Mouse (Mus musculus): ENCODE measurements around the gene Spag7.
A peak's percentile ranks its signal among the peaks of the same experiment; 100 is the strongest.

Gene Spag7

DNA sequence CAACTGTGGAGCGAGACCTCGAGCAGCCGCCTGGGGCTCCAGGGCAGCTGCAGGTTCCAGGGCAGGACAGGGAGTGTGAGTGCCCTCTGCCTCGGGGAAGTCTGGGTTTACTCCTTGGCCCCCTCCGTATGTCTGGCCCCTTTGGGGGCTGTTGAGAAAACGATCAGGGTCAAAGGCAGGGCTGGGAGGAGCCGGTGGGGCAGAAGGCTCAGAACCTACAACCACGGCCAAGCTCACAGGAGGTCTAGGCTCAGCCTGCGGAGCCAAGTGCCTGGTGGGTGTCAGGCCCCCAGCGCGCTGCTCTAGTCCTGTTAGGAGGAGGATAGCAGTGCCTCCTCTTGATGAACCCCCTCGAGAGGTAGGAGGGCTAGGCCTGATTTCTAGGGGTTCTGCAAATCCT lies 12.0 kb upstream of the Spag7 start:
- no peak for DNase-seq (ENCODE audit: low spot score)

DNA sequence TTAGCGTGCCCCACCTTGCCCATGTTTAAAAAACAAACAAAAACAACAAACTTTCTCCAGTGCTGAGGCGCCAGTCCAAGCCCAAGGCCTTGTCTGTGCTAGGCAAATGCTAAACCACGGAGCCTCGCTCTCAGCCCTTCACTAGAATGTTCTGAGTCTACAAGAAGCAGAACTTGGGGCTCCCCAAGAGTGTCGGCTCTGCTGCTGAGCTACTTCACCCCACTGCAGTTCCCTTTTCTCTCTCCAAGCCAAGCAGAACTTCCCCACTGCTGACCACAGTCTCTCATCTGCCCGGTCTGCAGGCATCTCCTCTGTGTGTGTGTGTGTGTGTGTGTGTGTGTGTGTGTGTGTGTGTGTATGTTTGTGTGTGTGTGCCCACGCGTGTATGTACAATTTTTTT lies 10.7 kb upstream of the Spag7 start:
- DNase-seq (ENCODE audit: low spot score): no peak

DNA sequence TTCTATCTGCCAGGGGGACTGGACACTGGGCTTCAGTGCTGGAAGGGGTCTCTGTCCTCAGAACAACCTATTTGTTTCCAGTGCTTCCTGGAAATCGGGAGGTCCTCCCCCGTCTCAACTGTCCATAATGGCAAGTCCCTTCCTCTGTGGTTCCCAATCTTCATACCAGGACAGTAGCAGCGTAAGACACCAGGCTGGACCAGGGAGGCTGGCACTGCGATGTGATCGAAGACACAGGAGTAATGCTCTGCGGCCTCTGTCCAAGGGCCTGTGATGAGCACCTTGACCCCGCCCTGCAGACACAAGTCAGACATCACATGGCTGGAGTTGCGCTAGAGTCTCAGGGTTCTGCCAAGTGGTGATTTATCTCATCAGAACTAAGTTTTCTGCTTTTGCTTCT lies 10.1 kb upstream of the Spag7 start:
- no peak for DNase-seq (ENCODE audit: low spot score)

DNA sequence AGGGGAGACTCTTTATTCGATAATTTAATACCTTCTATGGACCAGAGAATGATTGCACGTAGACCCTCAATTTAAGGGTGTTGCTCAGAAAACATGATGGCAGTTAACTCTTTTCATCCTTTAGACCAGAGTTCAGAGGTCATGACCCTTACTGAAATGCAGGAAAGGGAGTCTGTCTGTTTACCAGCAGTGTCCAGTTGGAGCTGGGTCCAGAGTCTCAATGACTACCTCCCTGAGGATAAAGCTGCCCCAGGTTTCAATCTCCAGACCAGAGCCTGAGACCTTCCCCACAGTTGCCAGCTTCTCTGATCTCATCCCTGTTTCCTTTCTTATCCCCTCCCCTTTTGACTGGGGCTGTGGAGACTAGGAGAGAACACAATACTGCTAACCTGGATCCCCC lies 9.4 kb upstream of the Spag7 start:
- DNase-seq (ENCODE audit: low spot score): no peak

DNA sequence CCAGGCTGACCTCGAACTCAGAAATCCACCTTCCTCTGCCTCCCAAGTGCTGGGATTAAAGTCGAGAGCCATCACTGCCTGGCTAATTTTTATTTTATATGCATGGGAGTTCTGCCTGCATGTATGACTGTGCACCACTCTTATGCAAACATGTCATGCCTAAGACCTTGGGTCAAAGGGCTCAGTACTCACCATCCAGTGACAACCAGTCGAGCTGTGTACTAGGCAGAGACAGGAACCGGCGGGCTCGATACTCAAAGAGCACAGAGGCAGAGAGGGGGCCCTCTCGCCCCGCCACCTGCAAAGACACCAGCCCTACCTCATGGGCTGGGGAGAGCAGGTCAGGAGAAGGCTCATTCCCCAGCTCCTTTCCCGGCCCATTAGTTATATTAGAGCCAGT lies 8.9 kb upstream of the Spag7 start:
- no peak for DNase-seq (ENCODE audit: low spot score)

DNA sequence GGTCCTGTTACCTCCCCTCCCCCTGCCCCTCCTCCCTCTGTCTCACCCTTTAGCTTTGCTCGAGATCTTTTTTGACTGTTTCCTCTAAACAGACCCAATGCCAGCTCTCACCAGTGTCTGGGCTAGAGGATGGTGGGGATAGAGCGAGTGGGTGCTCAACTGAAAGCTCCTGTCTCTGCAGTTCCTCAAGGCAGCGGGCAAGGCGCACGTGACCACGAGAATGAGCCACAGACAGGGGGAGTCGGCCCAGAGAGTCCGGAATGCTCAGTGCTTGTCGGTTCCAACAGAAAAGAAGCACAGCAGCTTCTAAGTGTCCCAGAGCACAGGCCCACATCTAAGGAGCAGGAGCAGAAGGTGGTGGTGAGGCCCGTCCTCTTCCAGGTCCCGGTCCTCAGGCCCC lies 5.3 kb upstream of the Spag7 start:
- DNase-seq (ENCODE audit: low spot score): no peak

DNA sequence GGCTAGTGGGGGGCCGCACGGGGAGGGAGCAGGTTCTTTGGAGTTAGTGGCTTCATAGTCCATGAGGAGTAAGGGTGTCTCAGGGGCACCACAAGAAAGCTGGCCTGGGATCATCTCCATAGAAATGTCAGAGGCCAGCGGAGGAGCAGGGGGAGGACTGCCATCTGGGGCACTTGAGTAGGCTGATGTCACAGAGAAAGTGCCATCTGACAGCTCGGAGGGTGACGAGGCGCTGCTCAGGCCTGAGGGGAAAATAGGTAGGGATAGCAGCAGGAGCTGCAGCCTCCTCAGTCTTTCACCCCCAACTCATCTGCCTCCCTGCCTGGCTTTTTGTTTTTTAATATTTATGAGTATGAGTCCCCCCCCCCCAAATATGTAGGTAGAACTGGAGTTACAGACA lies 4.8 kb upstream of the Spag7 start:
- no peak for DNase-seq (ENCODE audit: low spot score)

DNA sequence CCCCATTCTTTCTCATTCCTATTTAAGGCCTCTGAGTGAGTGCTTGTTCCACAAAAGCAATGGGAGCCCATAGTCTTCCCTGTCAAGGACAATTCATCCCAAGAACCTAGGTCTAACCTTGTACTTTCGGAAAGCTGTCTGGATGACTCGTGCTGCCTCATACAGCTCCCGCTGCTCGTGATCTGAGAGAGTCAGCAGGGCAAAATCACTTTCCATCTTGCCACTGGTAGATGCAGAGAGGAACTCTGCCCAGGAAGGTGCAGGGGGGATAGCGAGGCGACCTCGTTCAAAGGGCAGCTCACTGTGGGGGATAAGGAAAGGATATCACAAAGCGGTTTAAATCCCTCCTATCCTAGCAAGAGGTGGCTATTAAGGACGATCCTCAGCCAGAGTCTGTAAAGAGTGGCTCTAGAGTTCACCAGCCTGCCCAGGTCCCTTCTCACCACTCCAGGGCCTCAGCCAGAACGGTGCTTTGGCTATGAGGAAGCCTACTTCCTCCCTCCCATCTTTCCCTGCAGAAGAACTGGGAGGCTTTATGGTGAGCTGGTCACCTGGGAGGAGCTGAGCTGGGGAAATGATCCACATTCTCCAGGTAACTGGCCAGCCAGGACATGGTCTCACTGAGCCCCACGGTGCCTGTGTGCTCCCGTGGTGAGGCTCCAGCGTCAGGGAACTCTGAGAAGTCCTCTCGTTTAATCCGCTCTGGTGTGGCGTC lies 2.3 kb upstream of the Spag7 start:
- DNase-seq (ENCODE audit: low spot score): no peak

DNA sequence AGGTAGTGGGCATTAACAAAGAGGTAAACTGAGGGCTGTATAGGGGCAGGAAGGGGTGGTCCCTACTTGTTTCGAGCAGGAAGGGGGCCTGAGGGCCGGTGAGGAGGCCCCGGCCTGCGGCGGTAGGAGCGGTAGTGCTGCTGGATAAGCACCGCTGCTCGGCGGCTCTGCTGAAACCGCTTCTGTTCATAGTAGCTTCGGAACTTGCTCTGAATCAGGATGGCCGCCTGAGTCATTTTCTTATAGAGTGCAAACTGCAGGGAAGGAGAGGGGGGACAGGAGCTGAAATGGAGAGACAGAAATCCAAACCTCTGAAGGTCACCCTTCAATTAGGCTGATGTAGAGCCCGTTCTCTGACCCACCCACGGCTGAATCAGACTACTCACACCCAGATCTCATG lies 1.3 kb upstream of the Spag7 start:
- no peak for DNase-seq (ENCODE audit: low spot score)

DNA sequence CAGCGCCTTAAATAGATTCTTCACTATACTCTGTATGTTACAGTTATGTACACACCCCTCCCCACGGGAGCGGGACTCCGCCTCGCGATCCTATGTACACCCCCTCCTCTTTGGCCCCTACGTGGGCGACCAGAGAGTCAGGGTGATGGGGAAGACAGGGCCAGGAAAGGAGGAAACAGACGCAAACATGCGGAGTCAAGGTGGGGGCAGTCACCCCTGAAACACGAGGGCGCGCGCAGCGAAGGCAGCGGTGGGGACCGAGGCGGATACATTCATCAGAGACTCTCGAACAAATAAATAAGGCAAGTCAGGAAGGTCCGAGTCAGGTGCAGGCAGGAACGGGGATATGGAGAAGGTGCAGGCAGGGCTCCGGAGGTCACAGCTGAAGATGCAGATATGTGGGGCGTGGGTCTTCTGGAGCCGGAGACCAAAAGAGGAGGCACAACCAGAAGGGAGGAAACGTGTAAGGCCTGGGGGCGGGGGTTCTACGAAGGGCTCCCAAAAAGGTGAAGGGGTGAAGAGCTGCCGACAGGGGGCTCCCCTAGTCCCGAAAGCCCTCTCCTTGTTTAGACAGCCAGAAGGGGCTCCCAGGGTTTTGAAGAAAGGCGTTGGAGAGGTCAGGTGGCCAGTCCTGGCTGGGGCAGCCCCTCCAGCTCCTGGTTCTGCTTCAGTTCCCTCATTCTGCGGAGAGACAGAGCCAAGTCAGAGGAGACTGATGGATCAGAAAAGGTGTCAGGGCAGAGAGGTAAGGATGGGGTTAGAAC lies 548 bp upstream of the Spag7 start:
- peak; percentile 67 for DNase-seq (ENCODE audit: low spot score)

DNA sequence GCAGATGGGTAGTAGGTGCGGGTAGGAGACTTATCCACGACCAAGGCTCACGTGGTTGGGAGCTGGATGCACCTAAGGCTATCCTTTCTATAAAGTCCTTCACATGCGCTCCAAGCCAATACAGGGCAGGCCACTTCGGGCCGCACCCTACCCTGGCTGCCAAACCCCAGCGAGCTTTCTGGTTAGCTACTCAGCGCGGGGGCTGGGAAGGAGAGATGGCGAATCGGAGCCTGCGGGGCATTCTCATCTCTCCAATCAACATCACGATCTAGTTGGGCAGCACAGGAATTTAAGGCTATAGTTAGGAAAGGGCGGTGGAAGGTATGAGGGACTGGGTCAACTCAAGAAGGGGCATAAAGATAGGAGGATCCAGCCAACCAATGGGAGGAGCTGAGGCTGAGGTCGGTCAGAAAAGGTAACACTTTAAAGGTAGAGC lies 863 bp downstream of the Spag7 start:
- no peak for DNase-seq (ENCODE audit: low spot score)

DNA sequence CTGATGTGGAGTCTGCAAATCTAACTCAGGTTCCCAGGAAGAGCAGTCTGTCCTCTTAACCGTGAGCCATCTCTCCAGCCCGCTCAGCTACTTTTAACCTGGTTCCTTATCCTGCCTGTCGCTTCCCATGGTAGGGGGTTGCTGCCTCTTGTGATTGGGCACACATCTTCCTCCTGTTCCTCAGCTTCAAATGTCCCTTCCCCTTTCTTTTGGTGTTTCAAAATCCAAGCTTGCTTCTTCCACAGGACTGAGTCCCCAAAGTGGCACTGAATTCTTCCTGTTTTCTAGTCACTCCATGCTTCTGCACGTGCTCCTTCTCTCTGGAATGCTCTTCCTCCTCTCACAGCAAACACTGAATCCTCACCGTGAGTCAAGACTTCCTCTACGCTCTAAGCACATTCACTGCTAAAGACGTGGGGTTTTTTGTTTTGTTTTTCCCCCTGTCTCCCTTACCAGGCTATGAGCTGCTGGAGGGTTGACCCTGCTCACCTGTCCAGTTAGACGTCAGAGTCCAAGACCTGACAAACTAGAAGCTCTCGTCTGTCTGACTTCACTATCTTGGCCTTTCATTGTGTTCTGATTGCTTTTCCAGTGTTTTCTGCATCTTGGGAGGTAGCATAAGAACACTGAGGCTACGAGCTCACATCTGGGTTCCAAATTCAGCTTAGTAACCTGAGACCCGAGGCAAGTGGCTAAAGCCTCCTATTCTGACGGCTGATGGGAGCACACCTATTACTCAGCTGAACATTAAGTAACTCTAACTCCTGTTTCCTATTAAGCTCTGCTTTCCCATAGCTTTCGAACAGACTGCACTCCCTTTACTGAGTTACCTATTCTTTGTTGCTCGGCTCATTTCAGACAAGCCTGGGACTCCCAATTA lies 1.7 kb downstream of the Spag7 start:
- DNase-seq (ENCODE audit: low spot score): no peak

DNA sequence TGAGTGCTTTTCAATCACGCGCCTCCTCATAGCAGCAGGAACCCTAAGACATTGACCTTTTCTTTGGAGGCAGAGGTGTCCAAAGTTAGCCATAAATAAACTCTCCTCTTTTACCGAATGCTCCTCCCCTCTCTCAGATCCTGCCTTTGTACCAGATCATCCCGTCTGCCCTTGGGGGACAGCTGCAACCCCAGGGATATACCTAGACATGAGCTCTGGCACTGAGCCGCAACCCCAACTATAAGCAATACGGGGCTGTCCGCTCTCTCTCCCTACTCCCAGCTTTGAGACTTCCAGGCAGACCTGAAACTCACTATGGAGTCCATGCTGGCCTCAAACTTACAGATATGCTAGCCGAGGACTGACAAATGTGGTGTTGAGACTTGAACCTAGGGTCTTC lies 2.5 kb downstream of the Spag7 start:
- DNase-seq (ENCODE audit: low spot score): no peak

DNA sequence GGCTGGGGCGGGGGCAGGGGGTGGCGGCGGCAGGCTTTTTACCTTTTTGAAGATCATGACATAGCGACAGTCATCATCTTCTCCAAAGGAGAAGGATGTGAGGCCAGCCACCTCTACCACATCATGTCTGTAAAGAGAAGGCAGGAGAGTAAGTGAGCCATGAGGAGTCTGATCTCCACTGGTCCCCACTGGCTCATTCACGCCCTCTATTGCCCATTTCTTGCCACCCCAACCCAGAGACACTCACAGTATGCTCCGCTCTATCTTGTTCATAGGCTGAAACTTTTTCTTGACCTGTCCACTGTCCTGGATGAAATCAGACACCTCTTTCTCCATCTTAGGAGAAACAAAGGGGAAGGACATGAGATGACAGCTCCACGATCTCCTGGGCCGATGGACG lies 4.5 kb downstream of the Spag7 start:
- no peak for DNase-seq (ENCODE audit: low spot score)

DNA sequence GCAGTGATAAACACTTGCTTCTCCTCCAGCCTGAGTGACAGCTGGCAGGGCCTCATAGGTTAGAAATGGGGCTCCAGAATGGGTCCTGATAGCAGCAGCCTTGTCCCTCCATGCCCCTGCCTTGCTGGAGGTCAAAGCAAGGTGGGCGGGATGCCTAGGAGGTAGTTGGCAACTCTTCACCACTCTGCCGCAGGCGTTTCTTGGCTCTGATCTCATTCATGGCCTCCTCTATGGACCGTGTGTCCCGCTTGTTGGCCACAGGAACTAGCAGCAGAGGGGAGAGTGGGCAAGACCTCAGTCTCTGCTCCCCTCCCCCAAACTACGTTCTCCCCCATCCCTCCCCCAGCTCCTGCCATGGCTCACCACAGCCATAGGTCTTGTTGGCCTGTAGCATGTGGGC lies 5.3 kb downstream of the Spag7 start:
- no peak for DNase-seq (ENCODE audit: low spot score)

DNA sequence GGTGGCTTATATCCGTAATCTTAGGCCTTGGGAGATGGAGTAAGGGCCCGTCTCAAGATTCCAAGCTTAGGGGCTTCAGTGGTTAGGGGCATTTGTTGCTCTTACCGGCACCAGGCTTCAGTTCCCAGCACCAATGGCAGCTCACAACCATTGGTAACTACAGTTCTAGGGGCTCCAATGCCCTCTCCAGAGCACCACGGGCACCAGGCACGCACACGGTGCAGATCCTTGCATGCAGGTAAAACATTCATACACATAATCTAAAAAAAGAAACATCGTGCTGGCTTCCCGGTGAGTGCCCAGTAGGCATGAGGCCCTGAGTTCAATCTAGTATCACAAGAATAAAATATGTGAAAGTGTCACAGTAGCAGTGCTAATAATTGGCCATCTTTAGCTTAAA lies 6.1 kb downstream of the Spag7 start:
- no peak for DNase-seq (ENCODE audit: low spot score)

DNA sequence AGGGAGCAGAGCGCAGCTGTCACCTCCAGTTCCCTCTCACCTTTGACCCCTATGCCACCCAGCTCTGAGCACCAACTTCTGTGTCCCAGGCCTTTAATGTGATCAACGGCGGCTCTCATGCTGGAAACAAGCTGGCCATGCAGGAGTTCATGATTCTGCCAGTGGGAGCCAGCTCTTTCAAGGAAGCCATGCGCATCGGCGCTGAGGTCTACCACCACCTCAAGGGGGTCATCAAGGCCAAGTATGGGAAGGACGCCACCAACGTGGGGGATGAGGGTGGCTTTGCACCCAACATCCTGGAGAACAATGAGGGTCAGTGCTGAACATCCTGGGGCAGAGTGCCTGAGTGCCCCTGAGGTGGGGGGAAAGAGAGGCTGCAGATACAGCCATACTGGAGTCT lies 8.6 kb downstream of the Spag7 start:
- no peak for DNase-seq (ENCODE audit: low spot score)

DNA sequence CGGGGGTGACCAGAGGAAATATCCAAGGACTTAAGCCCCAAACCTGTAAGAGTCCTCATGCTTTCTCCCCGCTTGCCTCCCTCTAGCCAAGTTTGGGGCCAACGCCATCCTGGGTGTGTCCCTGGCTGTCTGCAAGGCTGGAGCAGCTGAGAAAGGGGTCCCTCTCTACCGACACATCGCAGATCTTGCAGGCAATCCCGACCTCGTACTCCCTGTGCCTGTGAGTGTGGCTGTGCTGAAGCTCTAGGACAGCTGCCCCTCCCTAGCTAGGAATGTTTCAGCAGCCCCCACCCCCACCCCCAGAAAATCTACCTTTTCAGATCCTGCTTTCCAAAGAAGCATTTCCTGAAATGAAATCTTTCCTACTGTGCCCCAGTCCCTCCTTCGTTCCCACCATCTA lies 10.3 kb downstream of the Spag7 start:
- no peak for DNase-seq (ENCODE audit: low spot score)

DNA sequence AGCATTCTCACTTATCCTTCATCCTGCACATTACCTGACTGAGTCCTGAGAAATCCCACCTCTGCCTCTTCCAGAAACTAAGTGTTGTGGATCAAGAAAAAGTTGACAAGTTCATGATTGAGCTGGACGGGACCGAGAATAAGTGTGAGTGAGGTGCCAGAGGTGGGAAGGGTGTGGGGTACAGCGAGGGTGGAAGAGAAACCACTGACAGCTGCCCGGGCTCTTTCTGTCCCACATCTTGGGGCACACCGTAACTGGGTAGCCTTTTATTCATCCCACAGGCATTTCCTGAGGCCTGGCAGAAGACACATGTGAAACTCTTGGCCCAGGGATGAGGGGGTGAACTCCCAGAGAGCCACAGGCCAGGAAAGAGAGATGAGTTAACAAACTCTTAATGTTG lies 10.7 kb downstream of the Spag7 start:
- no peak for DNase-seq (ENCODE audit: low spot score)

DNA sequence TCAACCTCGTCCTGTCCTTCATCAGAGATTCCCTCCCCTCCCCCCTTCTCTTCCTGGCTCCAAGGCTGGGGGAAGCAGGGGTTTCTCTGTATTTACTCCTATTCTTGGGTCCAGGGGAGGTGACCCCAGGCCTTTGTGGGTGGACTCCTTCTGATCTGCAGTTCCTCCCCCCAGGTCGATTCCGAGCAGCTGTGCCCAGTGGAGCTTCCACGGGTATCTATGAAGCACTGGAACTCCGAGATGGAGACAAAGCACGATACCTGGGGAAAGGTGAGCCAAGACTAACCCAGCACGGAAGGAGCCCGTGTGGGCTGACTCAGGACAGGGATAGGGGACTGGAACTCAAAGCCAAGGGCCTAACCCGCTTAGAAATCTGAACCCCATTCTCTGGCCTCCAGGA lies 11.2 kb downstream of the Spag7 start:
- no peak for DNase-seq (ENCODE audit: low spot score)

DNA sequence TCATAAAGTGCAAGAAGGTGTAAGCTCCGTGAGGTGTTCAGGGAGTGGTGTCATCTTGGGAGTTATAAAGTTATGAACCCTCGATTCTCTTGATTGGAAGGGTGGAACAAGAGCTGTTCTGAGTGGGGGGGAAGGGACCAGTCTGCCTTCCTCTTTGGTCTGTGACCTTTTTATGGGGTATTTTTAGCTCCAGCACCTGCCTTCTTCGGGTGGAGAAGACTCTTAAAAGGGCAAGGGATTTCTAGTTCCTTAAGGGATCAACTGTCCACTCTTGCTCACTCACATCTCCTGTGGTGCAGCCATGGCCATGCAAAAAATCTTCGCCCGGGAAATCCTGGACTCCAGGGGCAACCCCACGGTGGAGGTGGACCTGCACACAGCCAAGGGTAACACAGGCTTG lies 11.6 kb downstream of the Spag7 start:
- no peak for DNase-seq (ENCODE audit: low spot score)

DNA sequence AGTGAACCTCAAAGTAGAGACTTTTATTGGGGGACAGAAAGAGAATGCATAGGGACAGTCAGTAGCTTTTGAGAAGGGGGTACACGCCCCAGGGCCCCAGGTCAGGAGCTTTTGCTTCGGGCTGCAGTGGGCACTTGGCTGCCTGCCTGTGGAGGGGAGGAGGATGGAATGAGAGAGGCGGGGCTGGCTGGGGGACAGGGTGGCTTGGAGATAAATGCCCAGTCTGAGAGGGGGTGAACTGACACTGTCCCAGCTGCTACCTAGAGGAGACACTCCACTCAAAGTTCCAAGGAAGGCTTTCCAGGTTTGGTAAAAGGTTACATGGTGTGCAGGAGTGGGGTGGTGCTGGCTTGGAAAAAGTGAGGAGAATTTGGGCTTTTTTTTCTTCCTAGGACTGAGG lies 12.3 kb downstream of the Spag7 start, which contains the start of gene Eno3:
Eno3 (plus strand) TSS at position 239 of the 400 bp plus-strand sequence.
- DNase-seq (ENCODE audit: low spot score): peak; percentile 68

DNA sequence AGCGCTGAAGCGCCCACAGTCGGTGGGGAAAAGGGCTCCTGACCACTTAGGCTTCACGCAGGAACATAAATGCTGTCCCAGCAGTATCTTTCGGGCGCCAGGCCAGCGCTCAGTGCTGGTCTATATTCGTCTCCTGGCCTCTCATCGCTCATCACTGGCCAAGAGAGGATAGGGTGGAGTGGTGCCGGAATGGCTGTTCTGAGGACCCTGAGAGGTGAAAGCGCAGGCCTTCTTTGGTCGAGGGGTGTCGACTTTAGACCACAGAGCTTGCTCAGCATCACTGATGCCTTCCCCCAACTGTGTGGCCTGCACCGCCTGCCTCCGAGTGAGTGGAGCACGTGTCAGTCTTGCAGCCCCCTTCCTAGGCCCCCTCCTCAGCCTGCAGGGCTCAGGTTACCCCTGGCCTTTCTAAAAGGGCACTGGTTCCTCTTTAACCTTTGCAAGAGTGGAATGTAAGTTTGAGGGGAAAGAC lies 12.7 kb downstream of the Spag7 start:
- DNase-seq (ENCODE audit: low spot score): peak; percentile 87
